Mouse (Mus musculus): ENCODE measurements at regions not wholly inside any gene's neighbourhood (a gene's known extent, or its start where the extent isn't known, plus 50 kb on each side); places are given as distances from the start of the nearest gene placed in this dataset.

DNA sequence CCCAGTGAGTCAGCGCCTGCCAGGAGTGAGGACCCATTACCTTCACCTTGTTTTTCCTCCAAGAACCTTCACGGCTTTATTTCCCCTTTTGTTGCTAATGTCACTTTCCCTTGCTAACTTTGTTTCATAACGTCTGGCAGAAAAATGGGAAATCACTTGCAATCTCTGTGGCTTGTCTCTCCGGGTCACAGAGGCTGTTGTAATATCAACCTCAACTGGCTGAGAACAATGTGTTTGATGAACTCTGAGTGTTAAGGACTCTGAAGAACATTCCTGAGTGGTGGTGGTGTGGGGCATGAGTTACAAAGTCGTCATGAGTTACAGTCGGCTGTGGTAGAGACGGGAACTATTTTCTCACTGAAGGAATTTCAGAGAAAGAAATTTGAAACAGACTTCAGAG is 53.2 kb upstream of the Rgs5 start:
- DNase-seq (ENCODE audit: low spot score in 2 of 2) = no peak

GRCm38 (mm10) chr1:169594470-169594869 is 60.8 kb upstream of the Rgs5 start:
- DNase-seq (ENCODE audit: low spot score in 2 of 2) = peak in 1 of 2 experiments; percentile 11

GRCm38 (mm10) chr1:169586361-169586760 is 55.1 kb upstream of the Nuf2 start:
- DNase-seq (ENCODE audit: low spot score in 2 of 2) = no peak

DNA sequence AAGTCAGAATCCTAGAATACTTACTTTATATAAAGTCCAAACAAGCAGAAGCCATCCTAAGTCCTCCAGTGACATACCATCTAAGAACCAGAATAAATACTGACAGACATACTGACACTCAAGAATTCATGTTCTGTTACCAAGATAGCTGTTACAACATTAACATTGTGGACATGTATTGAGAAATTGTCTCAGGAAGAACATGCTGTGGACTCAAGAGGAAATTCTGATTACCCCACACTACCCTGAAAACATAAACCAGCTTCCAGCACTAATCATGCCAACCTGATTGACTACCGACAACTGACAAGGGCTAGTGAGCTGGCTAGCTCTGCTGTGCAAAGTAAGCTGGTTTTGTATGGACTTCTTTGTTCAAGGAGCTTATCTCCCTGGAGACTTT is 51.1 kb upstream of the Nuf2 start:
- DNase-seq (ENCODE audit: low spot score in 2 of 2) = no peak

All from left cerebral cortex, adult 9 months (tissue).